Mouse (Mus musculus) myocyte (in vitro differentiated cells): ENCODE measurements around the gene Tmprss7. TPM values are rescaled to one million over a fixed set of nuclear protein-coding genes. Genes with fewer than 3 reads are reported as not detected.
A peak's percentile ranks its signal among the peaks of the same experiment; 100 is the strongest.

Source experiments
- H3K27me3 ChIP-seq: one replicate; pipeline ENCODE4 v1.6.1; 2011; ENCODE audit not compliant: control insufficient read depth, insufficient read depth, insufficient read length
- H3K36me3 ChIP-seq: one replicate; pipeline ENCODE4 v1.6.1; 2011; ENCODE audit not compliant: control insufficient read depth, insufficient read depth
- H3K4me2 ChIP-seq: one replicate; pipeline ENCODE4 v1.6.1; 2011; ENCODE audit warnings: low read depth, control low read depth
- H3K4me3 ChIP-seq: one replicate; pipeline ENCODE4 v1.5.1; 2011; ENCODE audit warnings: mild to moderate bottlenecking, control low read depth, moderate library complexity
- H3K79me2 ChIP-seq: one replicate; pipeline ENCODE4 v1.6.1; 2011; ENCODE audit not compliant: control insufficient read depth, insufficient read depth
- H3ac ChIP-seq: one replicate; pipeline ENCODE4 v1.6.1; 2011; ENCODE audit not compliant: control insufficient read depth, insufficient read length
- MAX ChIP-seq: IDR thresholded peaks from one replicate; pipeline ENCODE4 v1.6.1; 2011; ENCODE audit warnings: low read depth, mild to moderate bottlenecking, control low read depth
- polyA plus RNA-seq: library from polyadenylated mRNA; unstranded; fragments of >200 nt; fragmentation: generic; extraction: Trizol; gene quantifications from one replicate; pipeline ENCODE4 v1.2.1, GENCODE M21; 2012; ENCODE audit warnings: missing spikeins

Gene Tmprss7
- polyA plus RNA-seq, 1 experiment, result not detected

DNA sequence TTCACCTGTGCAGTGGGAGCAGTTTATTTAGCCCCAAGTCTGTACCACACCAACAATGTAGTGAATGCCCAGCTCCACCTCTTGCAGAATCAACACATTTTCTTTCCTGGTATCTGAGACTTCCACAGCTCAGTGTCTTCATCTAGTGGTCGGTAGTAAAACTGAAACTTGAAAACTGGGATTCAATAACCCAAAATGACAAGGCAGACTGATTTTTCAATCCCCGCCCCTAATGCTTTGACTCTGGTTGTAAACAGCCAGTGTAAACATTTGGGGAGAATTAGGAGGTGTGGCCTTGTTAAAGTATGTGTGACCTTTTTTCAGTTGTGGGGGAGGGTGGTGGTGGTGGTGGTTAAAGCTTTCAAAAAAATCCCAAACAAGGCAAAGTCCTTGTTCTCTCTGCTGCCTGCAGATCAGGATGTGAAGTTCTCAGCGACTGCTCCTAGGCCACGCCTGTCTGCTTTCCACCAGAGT, 84.9 kb downstream of the Tmprss7 start:
- Histone ChIP-seq H3K36me3 (no peaks in the 10 kb centered on the region), H3ac (no peak overlapping the region), H3K4me3 (no peak overlapping the region), H3K27me3 (peaks cover 9% of the 10 kb centered on the region), H3K4me2 (peak overlapping the region; percentile 37), H3K79me2 (no peaks in the 10 kb centered on the region)
- TF ChIP-seq MAX, result no peak

Other genes with a start within 250 kb of the Tmprss7 start
- gene Gm609, start 200.7 kb downstream of the Tmprss7 start, polyA plus RNA-seq, result not detected
- gene Gm17783, start 161.6 kb downstream of the Tmprss7 start, polyA plus RNA-seq, result not detected
- not detected for gene Slc9c1, start 158.3 kb downstream of the Tmprss7 start, polyA plus RNA-seq
- not detected for gene Gcsam, start 83.3 kb downstream of the Tmprss7 start, polyA plus RNA-seq
- not detected for gene BC016579, start 39.6 kb downstream of the Tmprss7 start, polyA plus RNA-seq
- gene Tagln3, start 30.9 kb upstream of the Tmprss7 start, polyA plus RNA-seq, result 0.19 TPM
- 6.9 TPM for gene Abhd10, start 49.3 kb upstream of the Tmprss7 start, polyA plus RNA-seq